Mouse (Mus musculus): ENCODE measurements around the gene Serpina3b. TPM values are rescaled to one million over a fixed set of nuclear protein-coding genes. Genes with fewer than 3 reads are reported as not detected.
"Not testable (repeated sequence)": the region's sequence is repeated elsewhere in the genome, so short reads cannot be mapped to it uniquely, and the experiment has no call there.

Serpina3b gene
- polyA plus RNA-seq (2015; fragmentation: Nextera tagmentation; extraction: Ambion mirVana) = not detected in 2 replicates

GRCm38 (mm10) chr12:104127696-104128095, at the start of gene Serpina3b:
Gene Serpina3b (plus strand): TSS chr12:104127996.
- no peak for DNase-seq (ENCODE audit: low spot score)

DNA sequence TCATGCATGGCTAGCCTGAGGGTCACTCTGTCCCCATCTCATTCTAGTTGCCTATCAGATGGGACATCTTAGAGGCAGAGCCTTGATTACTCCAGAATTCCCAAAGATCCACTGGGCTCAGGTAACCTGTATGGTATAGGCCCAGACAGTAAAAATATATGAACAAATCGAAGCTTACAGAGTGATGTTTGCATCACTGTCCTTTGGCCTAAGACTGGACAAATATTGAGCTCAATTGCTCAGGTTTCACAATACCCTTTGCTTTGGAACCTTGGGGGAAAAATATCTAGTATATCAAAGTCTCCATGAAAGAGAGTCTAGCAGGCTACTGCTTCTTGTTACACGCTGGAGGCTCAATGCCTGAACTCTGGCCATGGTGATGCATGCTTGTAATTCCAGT, 37.7 kb upstream of the Serpina3b start:
- DNase-seq (ENCODE audit: low spot score) = no peak

- DNase-seq (ENCODE audit: low spot score) = no peak
Observed at GRCm38 (mm10) chr12:104091303-104091702, 36.5 kb upstream of the Serpina3b start.

GRCm38 (mm10) chr12:104100768-104101167, 27.0 kb upstream of the Serpina3b start, which contains the start of gene Serpina5:
Gene Serpina5 (plus strand): TSS chr12:104101113.
- no peak for DNase-seq (ENCODE audit: low spot score)

DNA sequence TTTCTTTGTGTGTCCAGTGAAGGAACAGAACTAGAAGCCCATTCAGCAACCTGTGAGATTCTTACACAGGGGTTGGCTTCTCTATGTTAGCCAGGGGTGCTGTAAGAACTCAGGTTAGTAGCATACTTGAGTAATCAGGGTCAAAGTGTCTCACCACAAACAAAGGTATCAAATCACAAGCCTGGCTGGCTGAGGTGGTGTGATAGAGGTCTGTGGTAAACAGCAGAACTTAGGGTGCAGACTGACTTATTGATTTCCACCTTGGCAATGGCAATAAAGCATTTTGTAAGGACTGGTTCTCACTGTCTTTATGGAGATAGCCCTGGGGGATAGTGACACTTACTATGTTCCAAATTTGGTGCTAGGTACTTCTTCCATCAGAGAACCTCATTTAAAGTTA, 21.9 kb upstream of the Serpina3b start:
- DNase-seq (ENCODE audit: low spot score) = no peak

DNA sequence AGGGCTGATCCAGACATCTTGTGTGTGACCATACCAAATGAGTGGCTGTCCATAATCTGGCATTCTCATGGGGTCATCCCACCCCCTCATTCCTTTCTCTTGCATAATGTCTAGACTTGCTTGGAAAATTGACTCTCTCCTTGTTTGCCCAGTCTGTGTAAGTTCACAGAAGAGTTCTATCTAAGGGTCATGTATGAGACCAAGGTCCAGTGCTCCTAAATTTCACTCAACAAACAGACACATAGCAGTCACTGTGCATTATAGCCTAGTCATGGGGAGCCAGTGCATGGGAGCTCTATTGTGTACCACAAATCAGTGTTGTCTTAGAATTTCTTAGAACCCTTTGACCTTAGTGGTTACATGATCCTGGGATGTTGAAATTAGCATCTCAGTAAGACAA, 20.9 kb upstream of the Serpina3b start:
- DNase-seq (ENCODE audit: low spot score) = no peak

GRCm38 (mm10) chr12:104108507-104108906, 19.3 kb upstream of the Serpina3b start:
- DNase-seq (ENCODE audit: low spot score) = no peak

- not testable (repeated sequence) for DNase-seq (ENCODE audit: low spot score)
Observed at GRCm38 (mm10) chr12:104112333-104112732, 15.5 kb upstream of the Serpina3b start, which contains the start of gene Serpina3a. Gene Serpina3a (plus strand): TSS chr12:104112724.

GRCm38 (mm10) chr12:104114921-104115579, 12.7 kb upstream of the Serpina3b start:
- no peak for DNase-seq (ENCODE audit: low spot score)

DNA sequence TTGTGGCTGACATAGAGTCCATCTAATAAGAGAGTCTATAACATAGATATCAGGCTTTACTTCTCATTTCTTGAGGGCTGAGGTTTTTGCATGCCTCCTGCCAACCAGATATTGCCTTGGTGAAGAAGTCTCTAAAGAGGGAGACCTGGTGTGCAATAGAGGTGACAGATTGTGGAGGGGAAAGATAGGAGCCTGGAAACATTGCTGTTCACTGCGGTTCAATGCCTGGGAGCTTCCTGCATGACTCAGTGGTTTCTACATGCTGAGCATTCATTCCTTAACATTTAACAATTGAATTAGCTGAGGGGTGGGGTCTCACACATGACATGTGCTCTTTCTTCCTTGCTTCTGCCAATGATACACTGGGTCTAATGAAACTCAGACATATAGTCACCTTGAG, 4.7 kb upstream of the Serpina3b start:
- DNase-seq (ENCODE audit: low spot score) = no peak

DNA sequence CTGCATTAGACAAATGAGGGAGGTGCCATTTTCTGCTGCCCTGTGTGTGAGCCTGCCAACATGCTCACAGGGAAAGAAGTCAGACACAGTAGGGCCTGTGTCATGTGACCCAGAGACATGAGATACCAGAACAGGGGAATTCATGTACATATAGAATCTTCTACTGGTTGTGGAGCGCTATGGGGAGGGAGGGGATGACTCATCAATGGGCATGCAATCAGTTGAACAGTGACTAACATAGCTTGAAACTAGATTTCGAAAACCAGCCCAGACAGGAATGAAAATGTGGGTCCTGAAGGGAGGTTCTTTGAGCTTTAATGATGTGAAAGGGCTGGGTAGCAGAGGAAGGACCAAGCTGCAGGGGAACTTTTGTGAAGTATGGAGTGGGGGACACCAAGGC, 3.8 kb upstream of the Serpina3b start:
- no peak for DNase-seq (ENCODE audit: low spot score)

- no peak for DNase-seq (ENCODE audit: low spot score)
Observed at GRCm38 (mm10) chr12:104125021-104125560, 2.7 kb upstream of the Serpina3b start.

GRCm38 (mm10) chr12:104131041-104131440, 3.2 kb downstream of the Serpina3b start:
- DNase-seq (ENCODE audit: low spot score) = no peak

DNA sequence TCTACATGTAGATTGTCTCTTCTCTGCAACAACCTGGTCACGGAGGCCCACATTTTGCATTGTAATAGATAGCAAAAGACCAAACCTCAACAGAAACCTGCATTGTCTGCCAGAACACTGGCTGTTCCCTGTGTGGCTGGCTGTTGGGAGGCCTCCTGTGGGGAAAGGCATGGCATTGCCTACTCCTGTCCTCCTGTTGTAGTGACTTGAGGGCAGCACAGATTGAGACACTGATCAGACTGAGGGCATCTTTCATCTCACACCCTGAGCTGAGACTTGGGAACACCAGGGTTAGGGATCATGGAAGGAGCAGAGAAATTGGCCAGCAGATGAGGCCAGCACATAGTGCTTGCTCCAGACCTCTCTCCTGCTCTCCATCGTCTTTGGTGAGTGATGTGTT, 10.4 kb downstream of the Serpina3b start:
- no peak for DNase-seq (ENCODE audit: low spot score)

DNA sequence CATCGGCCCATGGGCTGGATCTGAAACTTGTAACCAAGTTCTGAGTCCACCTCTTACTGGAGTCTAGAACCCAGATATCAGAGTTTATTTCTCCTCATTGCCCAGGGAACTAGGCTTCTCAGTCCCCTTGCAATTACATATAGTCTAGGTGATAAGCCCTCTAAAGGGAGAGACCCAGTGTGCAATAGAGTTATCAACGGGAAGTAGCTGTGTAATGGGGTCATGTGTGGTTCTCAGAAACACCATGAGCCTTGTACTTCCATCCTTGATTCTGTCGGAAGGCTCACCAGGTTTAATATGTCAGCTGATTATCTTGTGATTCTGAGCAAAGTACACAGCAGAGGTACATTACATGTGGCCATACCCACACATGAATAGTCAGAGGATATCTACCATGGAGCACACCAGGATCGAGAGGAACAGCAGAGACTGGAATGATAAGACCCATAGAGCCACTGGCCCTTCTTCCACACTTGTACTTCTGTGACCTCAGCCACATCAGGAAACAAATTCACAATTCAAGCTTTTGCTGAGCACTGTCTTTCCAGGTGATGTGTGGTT, 12.8 kb downstream of the Serpina3b start:
- DNase-seq (ENCODE audit: low spot score) = no peak

GRCm38 (mm10) chr12:104141506-104141905, 13.7 kb downstream of the Serpina3b start:
- DNase-seq (ENCODE audit: low spot score) = no peak

- no peak for DNase-seq (ENCODE audit: low spot score)
Observed at GRCm38 (mm10) chr12:104142427-104142826, 14.6 kb downstream of the Serpina3b start.

- no peak for DNase-seq (ENCODE audit: low spot score)
Observed at GRCm38 (mm10) chr12:104143286-104143685, 15.5 kb downstream of the Serpina3b start.

- DNase-seq (ENCODE audit: low spot score) = no peak
Observed at GRCm38 (mm10) chr12:104145571-104145970, 17.8 kb downstream of the Serpina3b start.

GRCm38 (mm10) chr12:104151989-104152388, 24.2 kb downstream of the Serpina3b start:
- DNase-seq (ENCODE audit: low spot score) = no peak

GRCm38 (mm10) chr12:104153041-104153645, 25.3 kb downstream of the Serpina3b start:
- no peak for DNase-seq (ENCODE audit: low spot score)

DNA sequence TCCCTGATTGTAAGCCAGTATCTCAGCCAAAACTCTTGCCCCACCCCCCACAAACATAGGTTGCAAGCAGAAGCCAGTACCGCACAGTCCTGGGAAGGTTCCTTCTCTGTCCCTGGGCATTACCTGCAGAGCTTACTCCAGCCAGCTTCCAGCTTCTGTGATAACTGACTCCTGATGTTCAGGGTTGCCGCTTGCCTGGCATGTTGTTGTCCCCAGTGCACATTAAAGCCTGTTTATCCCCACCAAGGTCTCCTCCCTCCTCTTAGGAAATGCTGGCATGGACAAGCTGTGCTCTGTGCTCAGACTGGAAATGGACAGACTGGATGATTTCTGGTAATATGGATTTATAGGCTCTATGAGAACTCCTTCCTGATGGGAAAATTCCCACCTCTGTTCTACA, 25.9 kb downstream of the Serpina3b start, which contains the start of gene Serpina3c:
Serpina3c (minus strand) TSS at position 215 of the 400 bp plus-strand sequence.
- DNase-seq (ENCODE audit: low spot score) = no peak
